Mouse (Mus musculus): ENCODE results near the gene Rab3il1. TPM values are rescaled to one million over a fixed set of nuclear protein-coding genes. Genes with fewer than 3 reads are reported as not detected.
A peak's percentile ranks its signal among the peaks of the same experiment; 100 is the strongest.

Gene Rab3il1
- polyA plus RNA-seq, 1 experiment from 2014 or later, result 30.3 TPM

GRCm38 (mm10) chr19:10066189-10066500 lies 64.7 kb downstream of the Rab3il1 start:
- no peak overlapping the region for H3K4me3 ChIP-seq (ENCODE audit: low read length)
- no peaks in the 10 kb centered on the region for H3K9me3 ChIP-seq (ENCODE audit: control insufficient read depth, low read length)
- no peak for ATAC-seq (ENCODE audit: low read depth)
- WGBS, result 86% methylated on average over 4 of the region's 4 CpGs
- no peak overlapping the region for H3K4me2 ChIP-seq (ENCODE audit: low read depth, low read length)
- peaks cover 31% of the 10 kb centered on the region for H3K36me3 ChIP-seq (ENCODE audit: control insufficient read depth, insufficient read depth, low read length)
- H3K27me3 ChIP-seq (ENCODE audit: control insufficient read depth, insufficient read depth, low read depth, low read length), result no peaks in the 10 kb centered on the region
- peaks cover 11% of the 10 kb centered on the region for H3K4me1 ChIP-seq (replicated peaks; ENCODE audit: control insufficient read depth, insufficient read depth, low read length)
- no peak overlapping the region for H3K9ac ChIP-seq (ENCODE audit: low read length)
- H3K27ac ChIP-seq (ENCODE audit: low read length), result no peak overlapping the region

- H3K9ac ChIP-seq (ENCODE audit: low read length), result no peak overlapping the region
- no peaks in the 10 kb centered on the region for H3K27me3 ChIP-seq (ENCODE audit: control insufficient read depth, insufficient read depth, low read depth, low read length)
- no peaks in the 10 kb centered on the region for H3K9me3 ChIP-seq (ENCODE audit: control insufficient read depth, low read length)
- peaks cover 7% of the 10 kb centered on the region for H3K4me1 ChIP-seq (replicated peaks; ENCODE audit: control insufficient read depth, insufficient read depth, low read length)
- H3K27ac ChIP-seq (ENCODE audit: low read length), result no peak overlapping the region
- H3K4me2 ChIP-seq (ENCODE audit: low read depth, low read length), result no peak overlapping the region
- no peak for ATAC-seq (ENCODE audit: low read depth)
- 89% methylated on average over 3 of the region's 3 CpGs for WGBS
- no peak overlapping the region for H3K4me3 ChIP-seq (ENCODE audit: low read length)
- peaks cover 32% of the 10 kb centered on the region for H3K36me3 ChIP-seq (ENCODE audit: control insufficient read depth, insufficient read depth, low read length)
Observed at GRCm38 (mm10) chr19:10066502-10066901, 65.0 kb downstream of the Rab3il1 start.

- WGBS, result 67% methylated on average over 7 of the region's 7 CpGs
- H3K36me3 ChIP-seq (ENCODE audit: control insufficient read depth, insufficient read depth, low read length), result peaks cover 23% of the 10 kb centered on the region
- 0 out of 2 replicates have a peak, but pooled peaks have one; percentile 13 for ATAC-seq (ENCODE audit: low read depth)
- no peaks in the 10 kb centered on the region for H3K27me3 ChIP-seq (ENCODE audit: control insufficient read depth, insufficient read depth, low read depth, low read length)
- H3K9ac ChIP-seq (ENCODE audit: low read length), result no peak overlapping the region
- H3K27ac ChIP-seq (ENCODE audit: low read length), result no peak overlapping the region
- no peaks in the 10 kb centered on the region for H3K9me3 ChIP-seq (ENCODE audit: control insufficient read depth, low read length)
- H3K4me2 ChIP-seq (ENCODE audit: low read depth, low read length), result no peak overlapping the region
- H3K4me1 ChIP-seq (replicated peaks; ENCODE audit: control insufficient read depth, insufficient read depth, low read length), result peaks cover 3% of the 10 kb centered on the region; the same call in 1 of the 2 replicates
- H3K4me3 ChIP-seq (ENCODE audit: low read length), result no peak overlapping the region
Observed at GRCm38 (mm10) chr19:10067701-10068100, 66.2 kb downstream of the Rab3il1 start.

GRCm38 (mm10) chr19:10070186-10070980 lies 68.9 kb downstream of the Rab3il1 start:
- Histone ChIP-seq H3K4me3 (ENCODE audit: low read length) (no peak overlapping the region), H3K4me1 (replicated peaks; ENCODE audit: control insufficient read depth, insufficient read depth, low read length) (no peaks in the 10 kb centered on the region), H3K27ac (ENCODE audit: low read length) (no peak overlapping the region), H3K36me3 (ENCODE audit: control insufficient read depth, insufficient read depth, low read length) (peaks cover 44% of the 10 kb centered on the region), H3K4me2 (ENCODE audit: low read depth, low read length) (no peak overlapping the region), H3K9me3 (ENCODE audit: control insufficient read depth, low read length) (no peaks in the 10 kb centered on the region), H3K27me3 (ENCODE audit: control insufficient read depth, insufficient read depth, low read depth, low read length) (no peaks in the 10 kb centered on the region), H3K9ac (ENCODE audit: low read length) (no peak overlapping the region)
- WGBS, result 90% methylated on average over 8 of the region's 8 CpGs
- no peak for ATAC-seq (ENCODE audit: low read depth)

- H3K9me3 ChIP-seq (ENCODE audit: control insufficient read depth, low read length), result no peaks in the 10 kb centered on the region
- 87% methylated on average over 5 of the region's 5 CpGs for WGBS
- no peak overlapping the region for H3K9ac ChIP-seq (ENCODE audit: low read length)
- H3K36me3 ChIP-seq (ENCODE audit: control insufficient read depth, insufficient read depth, low read length), result peaks cover 52% of the 10 kb centered on the region
- no peak overlapping the region for H3K4me3 ChIP-seq (ENCODE audit: low read length)
- ATAC-seq (ENCODE audit: low read depth), result no peak
- no peaks in the 10 kb centered on the region for H3K4me1 ChIP-seq (replicated peaks; ENCODE audit: control insufficient read depth, insufficient read depth, low read length)
- H3K4me2 ChIP-seq (ENCODE audit: low read depth, low read length), result no peak overlapping the region
- no peaks in the 10 kb centered on the region for H3K27me3 ChIP-seq (ENCODE audit: control insufficient read depth, insufficient read depth, low read depth, low read length)
- H3K27ac ChIP-seq (ENCODE audit: low read length), result no peak overlapping the region
Observed at GRCm38 (mm10) chr19:10071166-10071565, 69.7 kb downstream of the Rab3il1 start.

GRCm38 (mm10) chr19:10071892-10072291 lies 70.4 kb downstream of the Rab3il1 start:
- WGBS, result 80% methylated on average over 4 of the region's 4 CpGs
- no peak for ATAC-seq (ENCODE audit: low read depth)
- Histone ChIP-seq H3K27ac (ENCODE audit: low read length) (no peak overlapping the region), H3K4me3 (ENCODE audit: low read length) (no peak overlapping the region), H3K4me1 (replicated peaks; ENCODE audit: control insufficient read depth, insufficient read depth, low read length) (no peaks in the 10 kb centered on the region), H3K36me3 (ENCODE audit: control insufficient read depth, insufficient read depth, low read length) (peaks cover 51% of the 10 kb centered on the region), H3K9me3 (ENCODE audit: control insufficient read depth, low read length) (no peaks in the 10 kb centered on the region), H3K9ac (ENCODE audit: low read length) (no peak overlapping the region), H3K4me2 (ENCODE audit: low read depth, low read length) (no peak overlapping the region), H3K27me3 (ENCODE audit: control insufficient read depth, insufficient read depth, low read depth, low read length) (no peaks in the 10 kb centered on the region)

GRCm38 (mm10) chr19:10073145-10073544 lies 71.7 kb downstream of the Rab3il1 start:
- Histone ChIP-seq H3K4me3 (ENCODE audit: low read length) (no peak overlapping the region), H3K36me3 (ENCODE audit: control insufficient read depth, insufficient read depth, low read length) (peaks cover 59% of the 10 kb centered on the region), H3K9me3 (ENCODE audit: control insufficient read depth, low read length) (no peaks in the 10 kb centered on the region), H3K27ac (ENCODE audit: low read length) (no peak overlapping the region), H3K9ac (ENCODE audit: low read length) (no peak overlapping the region), H3K27me3 (ENCODE audit: control insufficient read depth, insufficient read depth, low read depth, low read length) (no peaks in the 10 kb centered on the region), H3K4me2 (ENCODE audit: low read depth, low read length) (no peak overlapping the region), H3K4me1 (replicated peaks; ENCODE audit: control insufficient read depth, insufficient read depth, low read length) (no peaks in the 10 kb centered on the region)
- ATAC-seq (ENCODE audit: low read depth), result peak; percentile 66
- WGBS, result 74% methylated on average over 5 of the region's 5 CpGs

- no peak for ATAC-seq (ENCODE audit: low read depth)
- WGBS, result 64% methylated on average over 6 of the region's 6 CpGs
- Histone ChIP-seq H3K4me3 (ENCODE audit: low read length) (no peak overlapping the region), H3K9ac (ENCODE audit: low read length) (no peak overlapping the region), H3K27me3 (ENCODE audit: control insufficient read depth, insufficient read depth, low read depth, low read length) (no peaks in the 10 kb centered on the region), H3K9me3 (ENCODE audit: control insufficient read depth, low read length) (no peaks in the 10 kb centered on the region), H3K36me3 (ENCODE audit: control insufficient read depth, insufficient read depth, low read length) (peaks cover 53% of the 10 kb centered on the region), H3K4me1 (replicated peaks; ENCODE audit: control insufficient read depth, insufficient read depth, low read length) (no peaks in the 10 kb centered on the region), H3K4me2 (ENCODE audit: low read depth, low read length) (no peak overlapping the region), H3K27ac (ENCODE audit: low read length) (no peak overlapping the region)
Observed at GRCm38 (mm10) chr19:10078392-10078791, 76.9 kb downstream of the Rab3il1 start.

GRCm38 (mm10) chr19:10080384-10080783 lies 78.9 kb downstream of the Rab3il1 start:
- no peak for ATAC-seq (ENCODE audit: low read depth)
- WGBS, result 91% methylated on average over 7 of the region's 7 CpGs
- Histone ChIP-seq H3K4me1 (replicated peaks; ENCODE audit: control insufficient read depth, insufficient read depth, low read length) (no peaks in the 10 kb centered on the region), H3K4me2 (ENCODE audit: low read depth, low read length) (no peak overlapping the region), H3K9ac (ENCODE audit: low read length) (no peak overlapping the region), H3K36me3 (ENCODE audit: control insufficient read depth, insufficient read depth, low read length) (peaks cover 39% of the 10 kb centered on the region), H3K9me3 (ENCODE audit: control insufficient read depth, low read length) (no peaks in the 10 kb centered on the region), H3K4me3 (ENCODE audit: low read length) (no peak overlapping the region), H3K27me3 (ENCODE audit: control insufficient read depth, insufficient read depth, low read depth, low read length) (no peaks in the 10 kb centered on the region), H3K27ac (ENCODE audit: low read length) (no peak overlapping the region)

All from lung, embryonic 16.5 days (tissue).